Mouse (Mus musculus) thymus, adult 18-20 months (tissue): ENCODE results near the gene Esr1.
"Not testable (repeated sequence)": the region's sequence is repeated elsewhere in the genome, so short reads cannot be mapped to it uniquely, and the experiment has no call there.

Source experiments
- DNase-seq, 2 experiments: peaks; one replicate each; pipeline ENCODE4 v3.0.0; 2022; ENCODE audit warnings: mixed read lengths in 2 of 2

The Esr1 gene

GRCm38 (mm10) chr10:4709915-4710314 lies 98.5 kb downstream of the Esr1 start:
- no peak for DNase-seq

GRCm38 (mm10) chr10:4711434-4711833 lies 100.0 kb downstream of the Esr1 start:
- no peak for DNase-seq

GRCm38 (mm10) chr10:4712061-4712908 lies 100.9 kb downstream of the Esr1 start:
- DNase-seq, result no peak

GRCm38 (mm10) chr10:4713398-4713797 lies 102.0 kb downstream of the Esr1 start:
- no peak for DNase-seq

- no peak for DNase-seq
These were observed 113.5 kb downstream of the Esr1 start for GRCm38 (mm10) chr10:4724851-4725250.

- DNase-seq, result no peak
These were observed 114.7 kb downstream of the Esr1 start for GRCm38 (mm10) chr10:4726141-4726540.

- DNase-seq, result no peak
These were observed 120.9 kb downstream of the Esr1 start for GRCm38 (mm10) chr10:4732328-4732727.

GRCm38 (mm10) chr10:4733987-4734386 lies 122.6 kb downstream of the Esr1 start:
- no peak for DNase-seq

- no peak for DNase-seq
These were observed 123.5 kb downstream of the Esr1 start for GRCm38 (mm10) chr10:4734942-4735341.

- no peak for DNase-seq
These were observed 126.9 kb downstream of the Esr1 start for GRCm38 (mm10) chr10:4738311-4738710.

- DNase-seq, result not testable (repeated sequence)
These were observed 139.7 kb downstream of the Esr1 start for GRCm38 (mm10) chr10:4751091-4751490.

GRCm38 (mm10) chr10:4752977-4753376 lies 141.6 kb downstream of the Esr1 start:
- no peak for DNase-seq

GRCm38 (mm10) chr10:4775541-4775940 lies 164.1 kb downstream of the Esr1 start:
- no peak for DNase-seq

- no peak for DNase-seq
These were observed 164.8 kb downstream of the Esr1 start for GRCm38 (mm10) chr10:4776007-4776713.

GRCm38 (mm10) chr10:4776714-4777090 lies 165.3 kb downstream of the Esr1 start:
- no peak for DNase-seq

- DNase-seq, result no peak
These were observed 166.6 kb downstream of the Esr1 start for GRCm38 (mm10) chr10:4777996-4778395.

GRCm38 (mm10) chr10:4780926-4781325 lies 169.5 kb downstream of the Esr1 start:
- no peak for DNase-seq

- no peak for DNase-seq
These were observed 175.7 kb downstream of the Esr1 start for GRCm38 (mm10) chr10:4787003-4787628.

- DNase-seq, result no peak
These were observed 186.9 kb downstream of the Esr1 start for GRCm38 (mm10) chr10:4798268-4798808.

- no peak for DNase-seq
These were observed 213.0 kb downstream of the Esr1 start for GRCm38 (mm10) chr10:4824366-4824765.

- DNase-seq, result no peak
These were observed 219.2 kb downstream of the Esr1 start for GRCm38 (mm10) chr10:4830592-4830991.

GRCm38 (mm10) chr10:4838099-4838498 lies 226.7 kb downstream of the Esr1 start:
- no peak for DNase-seq

- no peak for DNase-seq
These were observed 229.6 kb downstream of the Esr1 start for GRCm38 (mm10) chr10:4841039-4841438.
